Mouse (Mus musculus) E14TG2a.4 (cell line): ENCODE data around the gene Cdkn2d.
"Not testable (repeated sequence)": the region's sequence is repeated elsewhere in the genome, so short reads cannot be mapped to it uniquely, and the experiment has no call there.

ENCODE experiments used
- H3K27me3 ChIP-seq: 2 replicates; pipeline ENCODE4 v1.6.1; 2014; ENCODE audit warnings: low read length, control low read depth; ENCODE audit not compliant: insufficient read depth
- H3K36me3 ChIP-seq: 2 replicates; pipeline ENCODE4 v1.6.1; 2014; ENCODE audit warnings: low read length, control low read depth; ENCODE audit not compliant: insufficient read depth
- H3K4me1 ChIP-seq: replicated peaks from 2 replicates; pipeline ENCODE4 v1.6.1; 2014; ENCODE audit warnings: low read depth, low read length, control low read depth
- H3K4me3 ChIP-seq: replicated peaks from 2 replicates; pipeline ENCODE4 v1.5.1; 2014; ENCODE audit warnings: mild to moderate bottlenecking, low read length
- H3K9me3 ChIP-seq: 2 replicates; pipeline ENCODE4 v1.6.1; 2014; ENCODE audit warnings: low read length, control low read depth
- CTCF ChIP-seq: conservative IDR thresholded peaks from 2 replicates; pipeline ENCODE4 v1.5.1; 2014; ENCODE audit warnings: low read length
- NANOG ChIP-seq: IDR thresholded peaks from 2 replicates; pipeline ENCODE4 v1.6.1; 2014; ENCODE audit warnings: borderline replicate concordance, low read length, mixed read lengths
- POU5F1 ChIP-seq: IDR thresholded peaks from 2 replicates; pipeline ENCODE4 v1.6.1; 2014; ENCODE audit warnings: low read length, borderline replicate concordance

The Cdkn2d gene

DNA sequence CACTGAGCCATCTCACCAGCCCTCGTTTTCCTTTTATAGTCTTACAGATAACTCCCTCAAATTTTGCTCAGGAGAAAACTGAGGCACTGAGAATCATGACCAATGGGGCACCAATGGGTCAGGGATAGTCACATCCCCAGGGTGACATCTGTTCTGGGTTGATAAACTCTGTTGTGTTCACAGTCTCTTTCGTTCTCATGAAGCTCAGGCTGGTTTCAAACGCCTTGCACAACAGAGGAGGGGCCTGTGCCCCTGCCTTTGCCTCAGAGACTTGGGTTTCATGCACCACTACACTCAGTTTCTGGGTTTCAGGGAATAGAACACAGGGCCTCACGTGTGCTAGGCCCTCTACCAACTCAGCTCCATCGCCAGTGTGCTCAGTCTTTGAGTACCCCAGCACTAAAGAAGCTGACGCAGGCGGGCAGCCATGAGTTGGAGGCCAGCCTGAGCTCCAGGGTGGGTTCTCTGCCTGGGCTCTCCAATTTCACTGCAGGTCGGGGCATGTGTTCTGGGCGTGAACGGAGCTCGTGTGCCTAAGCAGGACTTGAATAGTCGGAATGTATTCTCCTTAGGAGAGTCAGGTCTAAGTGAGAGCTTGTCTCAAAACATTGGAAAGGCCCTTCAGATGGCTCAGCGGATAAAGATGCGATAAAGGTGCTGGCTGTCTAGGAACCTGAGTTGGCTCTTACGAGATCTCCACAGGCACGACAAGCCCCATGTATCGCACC is 26.8 kb downstream of the Cdkn2d start:
- Histone ChIP-seq H3K27me3 (no peaks in the 10 kb centered on the region), H3K36me3 (peaks cover 35% of the 10 kb centered on the region), H3K9me3 (no peaks in the 10 kb centered on the region), H3K4me1 (peaks cover 59% of the 10 kb centered on the region), H3K4me3 (peak overlapping the region; percentile 100)
- TF ChIP-seq CTCF (no peak), NANOG (no peak), POU5F1 (no peak)

DNA sequence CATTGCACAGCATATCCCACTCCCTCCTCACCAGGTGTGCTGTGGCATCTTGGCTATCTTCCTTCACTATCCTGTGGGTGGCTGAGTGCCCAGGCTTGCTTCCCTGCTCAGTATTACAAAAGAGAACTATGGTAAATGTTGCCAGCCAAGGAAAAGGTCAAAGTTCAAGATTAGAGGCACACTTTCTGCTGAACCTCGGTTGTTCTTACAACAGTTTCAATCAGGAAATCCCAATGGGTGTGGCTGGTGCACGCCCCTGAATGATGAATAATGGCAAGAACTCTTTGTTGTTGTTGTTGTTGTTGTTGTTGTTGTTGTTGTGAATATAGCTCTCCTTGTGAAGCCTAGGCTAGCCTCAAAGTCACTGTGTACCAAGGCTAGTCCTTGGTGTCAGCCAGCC is 29.4 kb downstream of the Cdkn2d start:
- Histone ChIP-seq H3K27me3 (no peaks in the 10 kb centered on the region), H3K4me1 (peaks cover 48% of the 10 kb centered on the region), H3K36me3 (peaks cover 9% of the 10 kb centered on the region), H3K9me3 (no peaks in the 10 kb centered on the region), H3K4me3 (peak overlapping the region; percentile 27; the same call in 1 of the 2 replicates)
- no peak for TF ChIP-seq NANOG
- no peak for TF ChIP-seq CTCF
- no peak for TF ChIP-seq POU5F1

GRCm38 (mm10) chr9:21260491-21261040 is 30.6 kb downstream of the Cdkn2d start:
- Histone ChIP-seq H3K27me3 (no peaks in the 10 kb centered on the region), H3K4me1 (peaks cover 35% of the 10 kb centered on the region), H3K4me3 (no peak overlapping the region), H3K9me3 (no peaks in the 10 kb centered on the region), H3K36me3 (no peaks in the 10 kb centered on the region)
- no peak for TF ChIP-seq POU5F1
- no peak for TF ChIP-seq NANOG
- no peak for TF ChIP-seq CTCF

- H3K36me3 ChIP-seq, H3K4me3 ChIP-seq, H3K9me3 ChIP-seq, H3K27me3 ChIP-seq: not testable (repeated sequence)
- H3K4me1 ChIP-seq = peaks cover 12% of the 10 kb centered on the region
Measured at GRCm38 (mm10) chr9:21256349-21256748, 34.9 kb downstream of the Cdkn2d start.

GRCm38 (mm10) chr9:21254690-21255089 is 36.5 kb downstream of the Cdkn2d start:
- no peaks in the 10 kb centered on the region for H3K36me3 ChIP-seq
- no peaks in the 10 kb centered on the region for H3K9me3 ChIP-seq
- no peak overlapping the region for H3K4me3 ChIP-seq
- H3K4me1 ChIP-seq = peaks cover 25% of the 10 kb centered on the region
- peaks cover 11% of the 10 kb centered on the region for H3K27me3 ChIP-seq
- TF ChIP-seq CTCF (no peak), POU5F1 (no peak), NANOG (no peak)

- Histone ChIP-seq H3K36me3 (no peaks in the 10 kb centered on the region), H3K4me3 (peak overlapping the region; percentile 41), H3K4me1 (peaks cover 40% of the 10 kb centered on the region), H3K9me3 (no peaks in the 10 kb centered on the region), H3K27me3 (peaks cover 41% of the 10 kb centered on the region)
- TF ChIP-seq NANOG (no peak), POU5F1 (no peak), CTCF (no peak)
Measured at GRCm38 (mm10) chr9:21251116-21251735, 40.0 kb downstream of the Cdkn2d start.

GRCm38 (mm10) chr9:21250509-21250908 is 40.7 kb downstream of the Cdkn2d start:
- Histone ChIP-seq H3K9me3 (no peaks in the 10 kb centered on the region), H3K27me3 (peaks cover 48% of the 10 kb centered on the region), H3K4me3 (no peak overlapping the region), H3K36me3 (no peaks in the 10 kb centered on the region), H3K4me1 (peaks cover 40% of the 10 kb centered on the region)
- TF ChIP-seq NANOG (no peak), POU5F1 (no peak), CTCF (no peak)

- Histone ChIP-seq H3K4me1 (peaks cover 45% of the 10 kb centered on the region), H3K9me3 (no peaks in the 10 kb centered on the region), H3K4me3 (no peak overlapping the region), H3K27me3 (peaks cover 54% of the 10 kb centered on the region), H3K36me3 (no peaks in the 10 kb centered on the region)
- TF ChIP-seq POU5F1 (no peak), CTCF (no peak), NANOG (no peak)
Measured at GRCm38 (mm10) chr9:21249629-21250508, 41.3 kb downstream of the Cdkn2d start.

DNA sequence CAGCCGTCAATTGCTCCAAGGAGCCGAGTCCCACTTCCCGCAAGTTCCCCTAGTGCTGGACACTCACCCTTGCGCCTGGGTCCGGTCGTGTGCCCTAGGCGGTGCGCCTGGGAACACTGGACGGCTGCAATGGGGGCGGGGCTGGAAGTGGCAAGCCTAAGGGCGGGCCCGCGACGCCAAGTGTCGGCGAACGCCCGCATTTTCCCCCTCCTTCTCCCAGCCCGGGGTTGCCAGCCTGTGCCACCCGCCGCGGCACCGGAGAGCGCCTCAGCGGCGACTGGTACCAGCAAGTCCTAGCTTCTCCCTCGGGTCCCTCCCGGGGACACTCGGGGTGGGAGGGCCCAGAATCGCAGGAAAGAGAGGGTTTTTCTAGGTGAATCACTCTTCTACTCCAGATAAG is 42.9 kb downstream of the Cdkn2d start, which contains the start of gene S1pr5:
Gene S1pr5 (minus strand): TSS at position 118 of the 400 bp plus-strand sequence.
- TF ChIP-seq NANOG (no peak), CTCF (no peak), POU5F1 (no peak)
- peaks cover 70% of the 10 kb centered on the region for H3K27me3 ChIP-seq

More for the DNA sequence above, 42.9 kb downstream of the Cdkn2d start, which contains the start of gene S1pr5:
- Histone ChIP-seq H3K9me3 (no peaks in the 10 kb centered on the region), H3K36me3 (no peaks in the 10 kb centered on the region), H3K4me1 (peaks cover 54% of the 10 kb centered on the region), H3K4me3 (peak within 1 kb of the TSS; percentile 73)
